Mouse (Mus musculus) kidney, adult 2 months (tissue): ENCODE results near the gene Mettl14. TPM values are rescaled to one million over a fixed set of nuclear protein-coding genes. Genes with fewer than 3 reads are reported as not detected.
A peak's percentile ranks its signal among the peaks of the same experiment; 100 is the strongest.
"Not testable (repeated sequence)": the region's sequence is repeated elsewhere in the genome, so short reads cannot be mapped to it uniquely, and the experiment has no call there.

Experiments used
- DNase-seq: peaks from one replicate; pipeline ENCODE4 v3.0.0; 2021
- H3K27ac ChIP-seq: fragments of 200-500 bp; 2 replicates; pipeline ENCODE4 v1.5.1; 2012; ENCODE audit warnings: low read depth, low read length, control low read depth, inconsistent platforms; ENCODE audit not compliant: insufficient read depth
- H3K27me3 ChIP-seq: fragments of 200-500 bp; replicated peaks from 2 replicates; pipeline ENCODE4 v1.6.1; 2012; ENCODE audit warnings: mild to moderate bottlenecking, moderate library complexity, low read length, inconsistent platforms; ENCODE audit not compliant: control insufficient read depth, insufficient read depth
- H3K36me3 ChIP-seq: fragments of 200-500 bp; 2 replicates; pipeline ENCODE4 v1.6.1; 2012; ENCODE audit warnings: mild to moderate bottlenecking, moderate library complexity, low read length, inconsistent platforms; ENCODE audit not compliant: control insufficient read depth, insufficient read depth
- H3K4me1 ChIP-seq: fragments of 200-500 bp; 2 replicates; pipeline ENCODE4 v1.6.1; 2011; ENCODE audit warnings: low read length; ENCODE audit not compliant: control insufficient read depth, insufficient read depth
- H3K4me3 ChIP-seq: fragments of 200-500 bp; 2 replicates; pipeline ENCODE4 v1.5.1; 2011; ENCODE audit warnings: mild to moderate bottlenecking, low read depth, low read length, control low read depth; ENCODE audit not compliant: insufficient read depth
- CTCF ChIP-seq: fragments of 200-500 bp; conservative IDR thresholded peaks from 2 replicates; pipeline ENCODE4 v1.5.1; 2011; ENCODE audit warnings: low read depth, mild to moderate bottlenecking, control low read depth, low read length, moderate library complexity, mixed read lengths; ENCODE audit not compliant: insufficient read depth, insufficient read length
- POLR2A ChIP-seq: fragments of 200-500 bp; IDR thresholded peaks from one replicate; pipeline ENCODE4 v1.6.1; 2011; ENCODE audit warnings: low read depth, low read length, control low read depth
- WGBS: fragments of 180-500 bp; shearing (Covaris S2); methylation state at CpG from one replicate; pipeline ENCODE4 v1.1.7; 2018; 5-methylcytosine and 5-hydroxymethylcytosine counted together
- polyA plus RNA-seq: library from polyadenylated mRNA; depleted of rRNA; stranded (reverse); fragments of >200 nt; gene quantifications from 2 replicates; pipeline ENCODE4 v1.2.3, GENCODE M21; 2012

The Mettl14 gene
- polyA plus RNA-seq, 1 experiment: 4.1 TPM

DNA sequence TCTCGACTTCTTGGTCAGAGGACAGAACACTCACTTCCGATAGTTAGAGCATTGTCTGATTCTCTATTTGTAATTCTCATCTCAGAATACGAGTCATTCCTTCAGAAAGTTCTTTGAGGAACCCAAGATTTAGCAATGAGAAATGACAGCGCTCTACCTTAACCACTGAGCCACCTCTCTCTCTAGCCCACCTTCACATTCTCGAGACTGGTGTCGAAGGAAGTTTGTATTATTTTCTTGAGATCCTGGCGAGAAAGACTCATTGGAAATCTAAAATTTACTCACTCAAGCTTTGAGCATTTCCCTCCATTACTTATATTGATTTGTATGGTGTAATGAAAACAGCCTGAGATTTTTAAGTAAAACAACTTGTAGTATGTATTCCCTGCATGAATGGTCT, 1.5 kb downstream of the Mettl14 start:
- TF ChIP-seq CTCF (no peak), POLR2A (no peak)

GRCm38 (mm10) chr3:123376562-123376961, 9.3 kb downstream of the Mettl14 start:
- TF ChIP-seq POLR2A: no peak
- no peak for TF ChIP-seq CTCF
- no peak overlapping the region for H3K4me3 ChIP-seq
- H3K27ac ChIP-seq: no peak overlapping the region
- no peaks in the 10 kb centered on the region for H3K27me3 ChIP-seq
- no peak for DNase-seq
- no peaks in the 10 kb centered on the region for H3K4me1 ChIP-seq
- WGBS: 89% methylated on average over 3 of the region's 3 CpGs
- H3K36me3 ChIP-seq: peaks cover 1% of the 10 kb centered on the region; the same call in 1 of the 2 replicates

More for the DNA sequence above, 1.5 kb downstream of the Mettl14 start:
- no peak overlapping the region for H3K4me3 ChIP-seq
- no peak overlapping the region for H3K27ac ChIP-seq
- H3K27me3 ChIP-seq: no peaks in the 10 kb centered on the region
- no peaks in the 10 kb centered on the region; the same call in 1 of the 2 replicates for H3K36me3 ChIP-seq
- no peak for DNase-seq
- H3K4me1 ChIP-seq: no peaks in the 10 kb centered on the region
- 89% methylated on average over 7 of the region's 7 CpGs for WGBS

DNA sequence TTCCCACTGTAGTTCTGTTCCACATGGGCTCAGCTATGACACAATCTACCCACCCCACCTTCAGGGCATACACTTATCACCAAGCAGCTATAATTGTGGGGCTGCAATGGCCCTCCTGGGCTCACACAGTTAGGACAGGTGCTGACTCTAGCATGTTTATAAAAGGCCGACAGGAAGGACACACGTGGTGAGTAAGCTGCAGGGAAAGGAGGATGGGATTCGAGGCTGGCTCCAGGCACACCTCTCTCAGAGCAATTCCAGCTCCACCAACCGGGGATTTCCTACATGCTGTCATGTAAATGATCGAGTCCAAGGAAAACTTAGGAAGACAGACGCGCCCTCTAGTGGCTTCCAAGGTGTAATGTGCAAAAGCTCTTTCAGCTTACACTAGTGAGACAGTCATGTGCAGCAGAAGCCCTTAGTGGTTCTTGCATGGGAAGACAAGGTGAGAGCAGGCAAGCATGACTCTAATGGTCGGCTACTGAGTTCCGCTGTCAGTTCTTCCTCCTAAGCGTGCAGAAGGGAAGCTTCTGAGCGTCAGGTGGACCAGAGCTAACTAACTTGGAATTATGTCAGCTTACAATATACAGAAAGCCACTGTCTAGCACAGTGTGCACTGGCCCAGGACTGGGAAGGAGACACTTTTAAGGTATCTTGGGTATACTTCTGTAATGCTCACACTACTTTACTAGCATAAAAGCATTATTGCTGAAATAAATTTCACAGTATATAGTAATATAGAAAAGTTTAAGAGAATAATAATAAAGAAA, 14.0 kb downstream of the Mettl14 start:
- 22% methylated on average over 11 of the region's 11 CpGs for WGBS
- H3K36me3 ChIP-seq: peaks cover 3% of the 10 kb centered on the region
- no peaks in the 10 kb centered on the region for H3K4me1 ChIP-seq
- no peak overlapping the region for H3K4me3 ChIP-seq
- H3K27ac ChIP-seq: no peak overlapping the region
- peak; percentile 73 for DNase-seq
- H3K27me3 ChIP-seq: no peaks in the 10 kb centered on the region
- no peak for TF ChIP-seq POLR2A
- TF ChIP-seq CTCF: peak; percentile 58

GRCm38 (mm10) chr3:123370927-123371326, 15.0 kb downstream of the Mettl14 start:
- TF ChIP-seq POLR2A (no peak), CTCF (no peak)
- H3K4me1 ChIP-seq: no peaks in the 10 kb centered on the region
- 93% methylated on average over 5 of the region's 5 CpGs for WGBS
- H3K27ac ChIP-seq: no peak overlapping the region
- no peak for DNase-seq
- peaks cover 2% of the 10 kb centered on the region; the same call in 1 of the 2 replicates for H3K36me3 ChIP-seq
- H3K4me3 ChIP-seq: no peak overlapping the region
- H3K27me3 ChIP-seq: no peaks in the 10 kb centered on the region

- no peaks in the 10 kb centered on the region for H3K4me1 ChIP-seq
- peaks cover 3% of the 10 kb centered on the region for H3K36me3 ChIP-seq
- H3K27ac ChIP-seq: no peak overlapping the region
- TF ChIP-seq CTCF (no peak), POLR2A (no peak)
- no peak overlapping the region for H3K4me3 ChIP-seq
- 59% methylated on average over 12 of the region's 12 CpGs for WGBS
- no peaks in the 10 kb centered on the region for H3K27me3 ChIP-seq
- no peak for DNase-seq
Measured at GRCm38 (mm10) chr3:123369161-123369560, 16.7 kb downstream of the Mettl14 start.

GRCm38 (mm10) chr3:123366820-123367219, 19.1 kb downstream of the Mettl14 start:
- not testable (repeated sequence) for H3K27me3 ChIP-seq, H3K27ac ChIP-seq, H3K4me3 ChIP-seq, DNase-seq, H3K4me1 ChIP-seq, H3K36me3 ChIP-seq
- 94% methylated on average over 2 of the region's 2 CpGs for WGBS

DNA sequence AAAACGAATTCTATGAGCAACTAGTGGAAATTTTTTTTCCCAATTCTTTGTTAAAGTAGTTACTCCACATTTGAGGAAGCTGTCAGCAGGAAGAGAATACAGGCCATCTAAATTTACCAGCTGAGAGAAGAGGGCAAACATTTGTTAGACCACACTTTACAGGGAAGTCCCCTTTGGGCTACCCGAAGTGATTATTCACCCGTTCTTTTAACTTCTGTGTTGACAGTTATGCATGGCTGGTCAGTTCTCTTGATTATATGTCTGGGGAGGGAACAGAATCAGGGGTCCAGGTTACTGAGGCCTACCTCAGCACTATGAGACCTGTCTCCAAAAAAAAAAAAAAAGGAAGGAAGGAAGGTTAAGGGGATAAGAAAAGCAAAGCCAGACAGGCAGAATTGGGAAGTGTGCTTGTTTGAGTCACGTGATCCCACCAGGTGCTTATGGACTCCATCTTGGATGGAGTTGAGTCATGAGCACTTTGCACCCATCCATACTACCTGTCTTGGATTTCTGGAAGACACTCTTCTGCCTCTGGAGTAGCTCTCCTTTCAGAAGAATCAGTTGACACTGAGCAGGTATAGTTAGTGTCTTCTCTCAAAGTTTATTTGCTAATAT, 29.4 kb downstream of the Mettl14 start:
- H3K36me3 ChIP-seq: no peaks in the 10 kb centered on the region; the same call in 1 of the 2 replicates
- H3K27ac ChIP-seq: no peak overlapping the region
- H3K4me3 ChIP-seq: no peak overlapping the region
- DNase-seq: no peak
- 54% methylated on average over 4 of the region's 4 CpGs for WGBS
- TF ChIP-seq CTCF: no peak
- no peaks in the 10 kb centered on the region for H3K27me3 ChIP-seq
- H3K4me1 ChIP-seq: no peaks in the 10 kb centered on the region; the same call in 1 of the 2 replicates
